Mouse (Mus musculus) CD4-positive, CD25-positive, alpha-beta regulatory T cell, adult 2 months (primary cell): Measurements from ENCODE around the gene Gstp3.
"Not testable (repeated sequence)": the region's sequence is repeated elsewhere in the genome, so short reads cannot be mapped to it uniquely, and the experiment has no call there.

Experiments used
- DNase-seq: peaks from one replicate; pipeline ENCODE4 v3.0.0-alpha.2; 2012; ENCODE audit warnings: low read depth, low spot score

The Gstp3 gene

GRCm38 (mm10) chr19:4041500-4041899, 17.9 kb downstream of the Gstp3 start:
- not testable (repeated sequence) for DNase-seq

GRCm38 (mm10) chr19:4040941-4041340, 18.4 kb downstream of the Gstp3 start:
- not testable (repeated sequence) for DNase-seq

- DNase-seq = peak; percentile 91
Measured at GRCm38 (mm10) chr19:4037788-4038232, 21.6 kb downstream of the Gstp3 start, which contains the start of gene Gstp1. Gstp1 (minus strand) TSS chr19:4037985.

- DNase-seq = not testable (repeated sequence)
Measured at GRCm38 (mm10) chr19:4037154-4037787, 22.1 kb downstream of the Gstp3 start.

GRCm38 (mm10) chr19:4036327-4037045, 22.9 kb downstream of the Gstp3 start:
- DNase-seq = no peak

GRCm38 (mm10) chr19:4033742-4034141, 25.6 kb downstream of the Gstp3 start:
- no peak for DNase-seq

GRCm38 (mm10) chr19:4033298-4033697, 26.1 kb downstream of the Gstp3 start:
- no peak for DNase-seq

GRCm38 (mm10) chr19:4032668-4033067, 26.7 kb downstream of the Gstp3 start:
- DNase-seq = no peak

- no peak for DNase-seq
Measured at GRCm38 (mm10) chr19:4027576-4027975, 31.8 kb downstream of the Gstp3 start.

- no peak for DNase-seq
Measured at GRCm38 (mm10) chr19:4023185-4023584, 36.2 kb downstream of the Gstp3 start.

- peak; percentile 80 for DNase-seq
Measured at GRCm38 (mm10) chr19:4018743-4019583, 40.4 kb downstream of the Gstp3 start.

GRCm38 (mm10) chr19:4017921-4018587, 41.3 kb downstream of the Gstp3 start:
- DNase-seq = no peak

- no peak for DNase-seq
Measured at GRCm38 (mm10) chr19:4015635-4016034, 43.7 kb downstream of the Gstp3 start.

- no peak for DNase-seq
Measured at GRCm38 (mm10) chr19:4014802-4015201, 44.6 kb downstream of the Gstp3 start.

GRCm38 (mm10) chr19:4013066-4013465, 46.3 kb downstream of the Gstp3 start:
- DNase-seq = no peak

GRCm38 (mm10) chr19:4012432-4013022, 46.8 kb downstream of the Gstp3 start, which contains the start of gene Ndufv1:
Ndufv1 (minus strand) TSS chr19:4012806.
- DNase-seq = peak; percentile 97

- no peak for DNase-seq
Measured at GRCm38 (mm10) chr19:4011086-4011485, 48.3 kb downstream of the Gstp3 start.
